In genomic region chr5:105829008-105829586, GRCm38 (mm10) we compare ENCODE assay signal across 14 mouse cellular contexts. TPM values are rescaled to one million over a fixed set of nuclear protein-coding genes. Genes with fewer than 3 reads are reported as not detected.
DNase-seq lines count a peak whose midpoint lies in the region; ATAC-seq and TF ChIP-seq lines count a peak whose summit lies in the region.
"Had no signal": no experiment of that assay in that cellular context is flagged by ENCODE, and none has a peak within 500 bp of the region (broad histone marks: within the 10 kb centered on the region; RNA-seq: fewer than 3 reads in every experiment).

No protein-coding gene starts in this region.

- 23% methylated on average over 7 of the region's 7 CpGs for WGBS in heart, embryonic 14.5 days
- WGBS in lung, postnatal 0 days: 24% methylated on average over 7 of the region's 7 CpGs

- ATAC-seq in heart, embryonic 14.5 days (ENCODE audit: insufficient number of reproducible peaks, insufficient read depth, low FRiP score, low read depth): no peak; the same call in 1 of the 2 replicates
- peak; percentile 82 for ATAC-seq in lung, postnatal 0 days
- ATAC-seq in granulocyte monocyte progenitor cell, adult 5-6 weeks (replicated peaks; ENCODE audit: poor library complexity, severe bottlenecking): no peak

- H3K9me3 ChIP-seq in heart, embryonic 14.5 days (ENCODE audit: control insufficient read depth, low read length): no peaks in the 10 kb centered on the region
- no peaks in the 10 kb centered on the region for H3K9me3 ChIP-seq in lung, postnatal 0 days (ENCODE audit: low read length)
- H3K9me3 ChIP-seq: forebrain, embryonic 12.5 days; liver, embryonic 13.5 days had no signal

- no peak for DNase-seq in heart, postnatal 10 days
- peak; percentile 76 for DNase-seq in lung, postnatal 0 days (ENCODE audit: low spot score)
- no peak for DNase-seq in lung, postnatal 25 days (ENCODE audit: low spot score)
- peak; percentile 42 to 59 for DNase-seq in kidney, postnatal 25 days
- no peak for DNase-seq in left cerebral cortex, postnatal 10 days (ENCODE audit: extremely low spot score in 1 of 2, low spot score in 2 of 2)
- DNase-seq in layer of hippocampus, postnatal 14 days (ENCODE audit: low spot score in 2 of 2): no peak
- DNase-seq: cerebellum, postnatal 36 days; gastrocnemius, postnatal 10 days; heart, postnatal 36 days; liver, embryonic 13.5 days; thymus, adult 2 months had no signal

- no peak overlapping the region for H3K4me3 ChIP-seq in heart, embryonic 14.5 days (ENCODE audit: control insufficient read depth in 1 of 2, insufficient read depth in 1 of 2, low read depth in 1 of 2, low read length in 2 of 2)
- H3K4me3 ChIP-seq in lung, postnatal 0 days (ENCODE audit: low read depth, low read length): no peak overlapping the region
- H3K4me3 ChIP-seq: forebrain, embryonic 12.5 days; liver, embryonic 13.5 days had no signal

- no peaks in the 10 kb centered on the region for H3K27me3 ChIP-seq in heart, embryonic 14.5 days (ENCODE audit: control insufficient read depth, insufficient read depth, low read length)
- no peaks in the 10 kb centered on the region for H3K27me3 ChIP-seq in lung, postnatal 0 days (replicated peaks; ENCODE audit: insufficient read depth, low read length)
- H3K27me3 ChIP-seq: forebrain, embryonic 12.5 days; liver, embryonic 13.5 days had no signal

- intact Hi-C loops in heart, postnatal 10 days (cut with DNase I): no loop called here
- intact Hi-C loops in left cerebral cortex, postnatal 10 days (cut with DNase I): no loop called here

- no peak for TF ChIP-seq CTCF in lung, postnatal 0 days (IDR thresholded peaks at IDR 0.05)

- no peak overlapping the region for H3K9ac ChIP-seq in heart, embryonic 14.5 days (ENCODE audit: low read length)
- 0 out of 2 replicates have a peak overlapping the region, but pooled peaks have one; percentile 2 for H3K9ac ChIP-seq in lung, postnatal 0 days (replicated peaks; ENCODE audit: low read depth)
- H3K9ac ChIP-seq: forebrain, embryonic 12.5 days; liver, embryonic 13.5 days had no signal

- no peaks in the 10 kb centered on the region for H3K36me3 ChIP-seq in heart, embryonic 14.5 days (ENCODE audit: control insufficient read depth, insufficient read depth, low read length)
- H3K36me3 ChIP-seq in lung, postnatal 0 days (ENCODE audit: insufficient read depth, low read length): no peaks in the 10 kb centered on the region
- H3K36me3 ChIP-seq: forebrain, embryonic 12.5 days; liver, embryonic 13.5 days had no signal

- TF ChIP-seq EP300 in lung, postnatal 0 days (IDR thresholded peaks at IDR 0.05): peak; percentile 65

- peak overlapping the region; percentile 0 to 6; a peak in 3 of 4 replicates for H3K27ac ChIP-seq in heart, embryonic 14.5 days (replicated peaks in 1 of 2; ENCODE audit: control insufficient read depth in 1 of 2, insufficient read depth in 1 of 2, low read depth in 2 of 2, low read length in 2 of 2)
- H3K27ac ChIP-seq in lung, postnatal 0 days (ENCODE audit: low read length): peak overlapping the region; percentile 60
- H3K27ac ChIP-seq: forebrain, embryonic 12.5 days; liver, embryonic 13.5 days had no signal

- no peak overlapping the region for H3K4me2 ChIP-seq in heart, embryonic 14.5 days (ENCODE audit: low read length)
- no peak overlapping the region for H3K4me2 ChIP-seq in lung, postnatal 0 days (replicated peaks; ENCODE audit: low read depth, low read length)
- H3K4me2 ChIP-seq: forebrain, embryonic 12.5 days; liver, embryonic 13.5 days had no signal

- peaks cover 19 to 20% of the 10 kb centered on the region in 2 experiments for H3K4me1 ChIP-seq in heart, embryonic 14.5 days (ENCODE audit: control insufficient read depth in 2 of 2, insufficient read depth in 2 of 2, low read length in 2 of 2)
- peaks cover 5% of the 10 kb centered on the region; the same call in 1 of the 2 replicates for H3K4me1 ChIP-seq in lung, postnatal 0 days (ENCODE audit: insufficient read depth, low read depth, low read length)

RNA-seq across cellular contexts. Expression of gene Zfp326, which starts 47.3 kb away (rescaled TPM):
- polyA plus RNA-seq in heart, embryonic 14.5 days (2014; fragmentation: Nextera tagmentation; extraction: Ambion mirVana): 24.4 and 27.9 TPM in 2 replicates
- total RNA-seq in heart, postnatal 10 days (2021): 10 to 100 TPM; 21.1 to 21.9 TPM
- polyA plus RNA-seq in lung, postnatal 0 days (2015; fragmentation: Nextera tagmentation; extraction: Ambion mirVana): 28.5 and 31.1 TPM in 2 replicates
- 33.5 and 33.9 TPM in 2 replicates for total RNA-seq in granulocyte monocyte progenitor cell, adult 5-6 weeks (2014; fragmentation: Nextera tagmentation)
- 48.7 and 49.1 TPM in 2 replicates for total RNA-seq in granulocyte monocyte progenitor cell, adult 5-6 weeks (2017)
- total RNA-seq in left cerebral cortex, postnatal 10 days (2021): 10 to 100 TPM; 40.8 to 41.3 TPM
- total RNA-seq in layer of hippocampus, postnatal 14 days (2021): 10 to 100 TPM; 34.9 to 38.6 TPM

Comparison
In these comparisons a context has a peak if more than half of its experiments do, and no peak if none do; other contexts are left out.
1. DNase-seq: peak in lung, postnatal 0 days (single experiment) and kidney, postnatal 25 days (2 of 2); none in heart, postnatal 10 days (0 of 2), lung, postnatal 25 days (single experiment), left cerebral cortex, postnatal 10 days (0 of 2) and layer of hippocampus, postnatal 14 days (0 of 2).